Mouse (Mus musculus) ZHBTc4 (cell line): Measurements from ENCODE around the gene Csad.

Experiments used
- DNase-seq: peaks from one replicate; pipeline ENCODE4 v3.0.0-alpha.2; 2011; ENCODE audit warnings: low read depth, low spot score

Gene Csad

DNA sequence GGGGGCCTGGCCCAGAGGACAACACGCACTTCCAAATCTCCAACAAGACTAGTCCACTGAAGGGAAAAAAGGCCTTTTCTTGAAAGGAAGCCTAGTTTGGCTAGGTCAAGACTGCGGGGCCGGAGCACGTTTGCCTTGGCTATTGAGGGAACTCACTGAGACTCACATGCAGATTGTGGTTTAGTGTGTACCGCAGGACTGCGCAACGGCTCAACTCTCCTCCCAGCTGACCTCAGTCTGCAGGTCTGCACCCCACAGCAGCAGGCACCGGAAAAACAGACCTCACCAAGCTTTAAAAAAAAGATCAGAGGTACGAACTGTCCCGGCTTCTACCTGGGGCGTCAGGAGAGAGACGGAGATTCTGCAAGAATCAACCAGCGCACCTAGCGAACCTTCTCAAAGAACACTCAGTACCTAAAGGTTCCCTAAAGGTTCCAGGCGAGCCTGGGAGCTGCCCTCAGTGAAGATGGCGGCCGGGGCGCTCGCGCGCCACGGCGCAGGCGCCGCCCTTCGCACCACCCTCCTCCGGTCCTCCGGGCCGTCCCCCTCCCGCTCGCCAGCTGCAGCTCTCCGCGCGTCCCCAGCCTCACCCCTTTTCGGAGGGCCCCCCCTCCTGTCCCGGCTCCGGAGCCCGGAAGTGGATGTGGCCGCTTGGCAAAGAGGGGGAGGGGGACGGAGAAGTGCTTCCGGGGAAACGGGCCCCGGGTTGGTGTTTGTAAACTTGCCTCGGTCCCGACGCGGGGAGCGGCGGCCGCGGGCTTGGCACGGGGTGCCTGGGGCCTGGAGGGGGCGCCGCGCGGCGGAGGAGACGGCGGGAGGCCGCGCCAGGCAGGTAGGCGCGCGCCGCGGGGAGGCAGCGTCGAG is 1.3 kb downstream of the Csad start, which contains the start of gene Zfp740:
TSS of gene Zfp740 (plus strand) at position 279 of the 864 bp plus-strand sequence.
- DNase-seq, result peak; percentile 96

DNA sequence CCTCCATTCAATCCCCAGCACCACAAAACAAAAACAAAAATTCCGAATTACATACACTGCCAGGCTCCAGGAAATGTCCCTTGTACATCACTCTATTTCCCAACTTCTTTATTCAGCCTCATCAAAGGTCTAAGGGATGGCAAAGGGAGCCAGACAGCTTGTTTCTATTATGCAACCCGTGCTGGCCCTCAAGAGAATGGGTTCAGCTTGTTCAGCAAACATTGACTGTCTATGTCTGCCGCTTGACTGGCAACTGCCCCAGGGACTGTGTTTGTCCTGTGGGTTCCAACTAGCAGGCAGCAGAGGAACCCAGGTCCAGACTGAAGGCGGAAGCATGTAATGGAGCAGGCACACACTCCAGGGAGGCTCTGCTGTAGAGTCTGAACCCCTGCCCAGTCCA is 5.7 kb downstream of the Csad start:
- no peak for DNase-seq

DNA sequence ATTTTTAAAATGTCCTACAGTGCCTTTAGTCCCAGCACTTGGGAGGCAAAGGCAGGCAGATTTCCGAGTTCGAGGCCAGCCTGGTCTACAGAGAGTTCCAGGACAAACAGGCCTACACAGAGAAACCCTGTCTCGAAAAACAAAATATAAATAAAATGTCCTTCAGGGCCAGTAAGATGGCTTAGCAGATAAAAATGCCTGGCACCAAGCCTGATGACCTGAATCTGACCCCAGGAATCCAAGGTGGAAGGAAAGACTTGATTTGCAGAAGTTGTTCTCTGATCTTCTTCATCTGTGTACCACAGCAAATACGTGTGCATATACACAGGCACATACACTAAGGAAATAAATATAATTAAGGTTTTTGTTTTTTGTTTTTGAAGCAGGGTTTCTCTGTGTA is 9.2 kb downstream of the Csad start:
- DNase-seq, result no peak

- DNase-seq, result no peak
Measured at GRCm38 (mm10) chr15:102194439-102194838, 10.1 kb downstream of the Csad start.

GRCm38 (mm10) chr15:102193652-102194051 is 10.9 kb downstream of the Csad start:
- DNase-seq, result no peak

GRCm38 (mm10) chr15:102192820-102193386 is 11.6 kb downstream of the Csad start:
- DNase-seq, result no peak

- DNase-seq, result no peak
Measured at GRCm38 (mm10) chr15:102192271-102192812, 12.2 kb downstream of the Csad start.

DNA sequence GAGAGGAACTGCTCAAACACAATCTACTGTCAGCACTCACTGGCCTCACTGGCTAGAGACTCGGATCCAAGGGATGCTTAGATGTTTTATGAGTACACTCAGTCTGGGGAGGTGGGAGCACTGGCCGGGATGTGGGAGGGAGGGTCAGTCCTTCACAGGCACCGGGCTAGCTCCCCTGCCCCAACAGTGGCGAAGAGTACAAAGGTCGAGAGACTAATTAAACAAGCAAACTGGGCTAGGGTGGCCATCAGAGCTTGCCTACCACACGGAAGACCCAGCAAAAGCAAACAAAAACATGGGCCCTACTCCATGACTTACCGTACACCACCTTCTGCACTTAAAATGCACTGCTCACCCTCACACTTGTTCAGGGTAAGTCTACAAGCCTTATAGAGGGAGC is 12.8 kb downstream of the Csad start:
- no peak for DNase-seq

- DNase-seq, result peak; percentile 61
Measured at GRCm38 (mm10) chr15:102188883-102189282, 15.6 kb downstream of the Csad start.

DNA sequence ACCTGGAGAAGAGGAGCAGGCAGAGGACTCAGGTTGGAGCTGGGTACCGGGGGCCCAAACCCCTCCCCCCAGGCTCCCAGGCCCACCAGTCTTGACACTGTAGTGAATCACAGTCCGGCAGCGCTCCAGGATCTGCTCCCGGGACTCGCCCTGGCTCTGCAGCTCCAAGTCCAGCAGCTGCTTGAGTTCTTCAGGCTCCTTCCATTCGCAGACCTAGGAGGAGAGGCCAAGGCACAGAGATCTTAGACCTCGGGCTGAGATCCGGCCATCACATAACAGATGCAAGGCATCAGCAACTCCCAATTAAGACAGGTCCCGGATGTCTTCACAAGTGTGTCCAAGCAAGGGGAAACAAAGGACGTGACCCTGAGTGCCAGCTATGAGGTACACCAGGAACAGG is 16.4 kb downstream of the Csad start:
- DNase-seq, result no peak

GRCm38 (mm10) chr15:102186239-102186638 is 18.3 kb downstream of the Csad start:
- DNase-seq, result no peak

DNA sequence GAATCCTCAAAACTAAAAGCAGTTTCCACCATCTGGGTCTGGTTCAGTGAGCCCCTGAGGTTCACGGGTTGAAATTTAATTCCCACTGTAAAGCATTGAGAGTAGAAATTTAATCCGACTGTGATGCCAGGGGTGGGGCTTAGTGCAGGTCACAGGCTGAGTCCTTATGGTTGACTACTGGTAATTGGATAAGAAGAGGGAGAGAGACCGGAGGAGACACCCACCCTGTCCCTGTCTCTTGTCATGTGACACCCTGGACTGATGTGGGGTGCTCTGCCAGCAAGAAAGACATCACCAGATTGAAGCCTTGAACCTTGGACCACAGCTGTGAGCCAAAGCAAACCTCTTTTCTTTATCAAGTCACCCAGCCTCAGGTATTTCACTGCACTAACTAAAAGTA is 21.4 kb downstream of the Csad start:
- DNase-seq, result no peak

DNA sequence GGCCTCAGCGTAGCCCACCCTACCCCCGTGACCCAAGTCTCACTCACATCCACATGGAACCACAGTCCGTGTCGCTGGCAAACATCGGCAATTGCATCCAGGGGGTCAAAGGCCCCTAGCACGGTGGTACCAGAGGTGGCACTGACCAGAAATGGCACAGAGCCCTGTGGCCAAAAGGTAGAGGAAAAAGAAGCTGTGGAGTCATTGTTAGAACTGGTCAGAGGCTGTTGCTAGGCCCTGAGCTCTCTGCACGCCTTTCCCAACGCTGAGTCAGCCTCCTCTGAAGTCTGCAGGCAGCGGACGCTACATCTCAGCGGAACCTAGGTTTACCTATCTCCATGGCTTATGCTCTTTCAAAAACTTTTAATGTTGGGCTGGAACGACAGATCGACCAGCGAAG is 24.6 kb downstream of the Csad start:
- DNase-seq, result peak; percentile 34

DNA sequence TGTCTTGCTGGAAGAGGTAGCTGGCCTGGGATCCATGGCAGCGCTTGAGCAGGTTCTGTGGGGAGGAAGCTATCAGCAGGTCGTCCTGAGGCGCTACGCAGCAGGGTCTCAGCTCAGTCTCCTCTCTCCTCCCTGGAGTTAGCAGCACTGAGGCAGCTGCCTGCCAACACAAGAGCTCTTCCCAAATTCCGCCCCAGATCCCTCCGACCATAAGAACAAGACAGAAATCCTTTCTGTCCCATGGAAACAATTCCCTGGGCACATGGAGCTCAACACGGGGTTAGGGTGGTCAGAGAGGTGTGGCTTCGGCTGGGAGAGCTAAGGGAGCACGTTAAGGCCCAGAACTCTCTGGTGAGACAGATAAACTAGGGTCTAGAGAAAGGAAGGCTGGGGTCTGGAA is 25.4 kb downstream of the Csad start:
- peak; percentile 53 for DNase-seq

- peak; percentile 85 for DNase-seq
Measured at GRCm38 (mm10) chr15:102178279-102178678, 26.2 kb downstream of the Csad start.

- no peak for DNase-seq
Measured at GRCm38 (mm10) chr15:102177417-102177816, 27.1 kb downstream of the Csad start.

DNA sequence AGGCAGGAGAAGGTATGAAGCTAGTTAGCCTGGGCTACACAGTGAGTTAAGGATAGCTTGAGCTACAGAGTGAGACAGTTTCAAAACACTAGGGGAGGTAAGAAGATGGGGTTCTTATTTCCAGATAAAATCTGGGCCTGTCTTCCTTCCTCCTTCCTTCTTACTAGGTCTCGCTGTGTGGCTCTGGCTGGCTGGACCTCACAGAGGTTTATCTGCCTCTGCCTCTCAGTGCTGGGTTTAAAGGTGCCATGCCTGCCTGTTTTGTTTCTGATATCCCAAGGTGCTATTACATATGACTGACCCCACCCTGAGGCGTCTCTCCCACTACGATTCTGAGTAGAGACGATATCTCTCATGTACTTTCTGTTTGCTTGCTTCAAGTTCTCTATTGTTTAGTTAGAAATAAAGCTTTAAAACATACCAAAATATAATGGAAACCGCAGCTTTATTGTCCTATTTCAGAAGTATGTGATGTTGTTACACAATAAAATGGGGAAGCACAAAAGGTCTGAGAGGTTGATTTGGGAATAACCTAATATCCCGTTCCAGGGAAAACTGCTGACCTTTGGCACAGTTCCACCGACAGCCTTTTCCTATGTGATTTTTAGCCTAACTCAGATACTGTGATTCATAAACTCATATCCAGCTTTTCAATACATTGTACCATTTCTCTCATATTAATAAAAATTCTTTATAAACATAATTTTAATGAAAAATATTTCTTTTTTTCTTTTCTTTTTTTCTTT is 27.8 kb downstream of the Csad start:
- no peak for DNase-seq

DNA sequence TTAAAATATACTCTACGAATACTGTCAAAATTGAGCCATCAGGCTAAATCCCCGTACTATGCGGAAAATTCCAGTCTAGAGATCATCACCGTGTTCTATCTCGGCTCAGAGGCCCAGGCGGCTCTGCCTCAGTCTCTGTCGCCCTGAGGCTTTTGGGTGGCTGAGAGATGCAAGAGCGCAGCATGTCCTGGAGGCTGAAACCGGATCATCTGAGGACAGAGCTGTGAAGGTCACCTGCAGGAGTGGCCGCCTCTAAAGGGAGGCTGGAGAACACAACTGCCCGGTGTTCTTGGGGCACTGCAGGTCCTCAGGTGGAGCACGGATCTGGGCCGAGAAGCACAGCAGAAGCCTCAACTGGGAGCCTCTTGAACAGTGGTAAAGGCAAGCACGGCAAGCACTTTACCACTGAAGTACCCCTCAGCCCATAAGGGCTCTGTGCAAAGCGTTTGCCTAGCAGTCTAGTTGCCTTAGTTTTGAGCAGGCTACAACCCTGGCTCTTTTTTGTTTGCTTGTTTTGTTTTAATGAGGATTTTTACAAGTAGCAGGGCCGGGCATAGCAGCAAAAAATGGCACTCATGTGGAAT is 28.7 kb downstream of the Csad start:
- DNase-seq, result peak; percentile 75

DNA sequence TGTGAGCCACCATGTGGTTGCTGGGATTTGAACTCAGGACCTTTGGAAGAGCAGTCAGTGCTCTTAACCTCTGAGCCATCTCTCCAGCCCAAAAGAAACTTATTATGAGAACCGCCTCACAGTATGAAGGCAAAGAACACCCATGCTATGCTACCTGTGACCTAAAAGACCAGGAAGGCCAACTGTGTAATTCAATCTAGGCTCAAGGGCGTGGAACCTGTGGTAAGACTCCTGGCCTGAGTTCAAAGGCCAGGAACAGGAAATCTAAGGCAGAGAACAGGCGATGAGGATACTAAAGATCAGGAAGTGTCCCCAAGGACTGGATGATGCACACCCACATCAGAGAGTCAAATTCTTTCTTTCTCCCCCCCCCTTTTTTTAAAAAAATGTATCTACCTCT is 30.9 kb downstream of the Csad start:
- DNase-seq, result no peak

GRCm38 (mm10) chr15:102169064-102169463 is 35.5 kb downstream of the Csad start:
- DNase-seq, result no peak

DNA sequence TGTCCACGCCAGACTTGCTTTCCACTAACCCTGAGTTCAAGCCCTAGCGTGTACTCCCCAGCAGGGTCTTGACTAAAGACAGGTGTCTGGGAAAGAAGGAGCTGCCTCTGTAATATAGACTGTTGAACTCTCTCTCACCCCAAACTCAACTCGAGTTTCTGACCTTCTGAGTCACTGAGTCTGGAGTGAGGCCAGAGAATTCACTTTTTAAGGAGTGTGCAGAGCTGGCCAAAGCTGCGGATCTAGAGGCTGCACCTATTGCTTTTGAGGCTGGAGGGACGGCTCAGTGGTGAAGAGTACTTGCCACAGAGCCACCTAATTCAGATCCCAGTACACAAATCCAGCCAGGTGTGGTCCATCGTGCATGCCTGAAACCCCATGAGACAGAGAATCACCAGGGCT is 36.9 kb downstream of the Csad start:
- no peak for DNase-seq
